Mouse (Mus musculus) c-Kit-positive CD71-negative TER-119-negative erythroid progenitor cells, embryonic 14.5 days (primary cell): ENCODE data around the gene Hhat.

Source experiments
- DNase-seq: peaks from one replicate; pipeline ENCODE4 v3.0.0-alpha.2; 2013; ENCODE audit warnings: low read depth

Gene Hhat

GRCm38 (mm10) chr1:192744880-192745239, 26.2 kb downstream of the Hhat start:
- DNase-seq, result no peak

- DNase-seq, result no peak
These were observed 28.4 kb downstream of the Hhat start for GRCm38 (mm10) chr1:192742394-192743251.

- no peak for DNase-seq
These were observed 29.1 kb downstream of the Hhat start for GRCm38 (mm10) chr1:192741896-192742295.

GRCm38 (mm10) chr1:192736524-192736923, 34.5 kb downstream of the Hhat start:
- DNase-seq, result no peak

GRCm38 (mm10) chr1:192736002-192736426, 35.0 kb downstream of the Hhat start:
- DNase-seq, result no peak

- DNase-seq, result no peak
These were observed 40.5 kb downstream of the Hhat start for GRCm38 (mm10) chr1:192730517-192730916.

GRCm38 (mm10) chr1:192726996-192727624, 43.9 kb downstream of the Hhat start:
- peak; percentile 36 for DNase-seq

GRCm38 (mm10) chr1:192722147-192722546, 48.9 kb downstream of the Hhat start:
- DNase-seq, result peak; percentile 18

- DNase-seq, result no peak
These were observed 50.9 kb downstream of the Hhat start for GRCm38 (mm10) chr1:192720156-192720555.

GRCm38 (mm10) chr1:192711779-192712348, 59.2 kb downstream of the Hhat start:
- DNase-seq, result peak; percentile 18

GRCm38 (mm10) chr1:192700339-192701073, 70.5 kb downstream of the Hhat start:
- DNase-seq, result no peak

GRCm38 (mm10) chr1:192699101-192699500, 71.9 kb downstream of the Hhat start:
- no peak for DNase-seq

- no peak for DNase-seq
These were observed 74.6 kb downstream of the Hhat start for GRCm38 (mm10) chr1:192696371-192696863.

- DNase-seq, result no peak
These were observed 77.4 kb downstream of the Hhat start for GRCm38 (mm10) chr1:192693644-192694043.

- DNase-seq, result no peak
These were observed 78.0 kb downstream of the Hhat start for GRCm38 (mm10) chr1:192692982-192693381.

- DNase-seq, result no peak
These were observed 88.6 kb downstream of the Hhat start for GRCm38 (mm10) chr1:192682219-192682951.

GRCm38 (mm10) chr1:192677236-192677635, 93.8 kb downstream of the Hhat start:
- DNase-seq, result no peak

GRCm38 (mm10) chr1:192663608-192664007, 107.4 kb downstream of the Hhat start:
- no peak for DNase-seq

- DNase-seq, result no peak
These were observed 107.9 kb downstream of the Hhat start for GRCm38 (mm10) chr1:192663092-192663491.

GRCm38 (mm10) chr1:192661612-192662011, 109.4 kb downstream of the Hhat start:
- DNase-seq, result no peak

GRCm38 (mm10) chr1:192657417-192657816, 113.6 kb downstream of the Hhat start:
- DNase-seq, result no peak
